Mouse (Mus musculus): ENCODE results near the gene Gm9833. TPM values are rescaled to one million over a fixed set of nuclear protein-coding genes. Genes with fewer than 3 reads are reported as not detected.

Gene Gm9833
- polyA plus RNA-seq, 1 experiment from 2014 or later = 0.70 TPM

DNA sequence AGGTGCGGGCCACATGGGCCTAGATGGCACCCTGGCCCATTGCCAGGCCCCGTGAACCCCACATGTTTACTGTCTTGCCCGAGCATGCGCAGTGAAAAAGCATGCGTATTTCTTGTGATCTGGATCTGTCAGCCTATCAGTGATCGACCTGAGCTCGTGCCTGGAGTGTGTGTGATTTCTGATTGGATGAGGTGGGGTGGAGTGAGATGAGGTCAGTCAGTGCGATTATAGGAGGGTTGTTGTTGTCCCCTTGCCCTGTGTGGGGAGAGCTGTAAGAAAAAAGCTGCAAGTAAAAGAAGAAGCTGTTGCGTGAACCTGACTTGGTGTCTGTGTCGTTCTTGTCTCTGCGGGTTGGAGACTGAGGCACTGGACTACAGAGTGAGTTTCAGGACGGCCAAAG lies 28.6 kb downstream of the Gm9833 start:
- no peak overlapping the region for H3K4me2 ChIP-seq (ENCODE audit: low read depth, low read length)
- H3K4me1 ChIP-seq (ENCODE audit: insufficient read depth) = no peaks in the 10 kb centered on the region
- DNase-seq (no peak), ATAC-seq (no peak)
- no peaks in the 10 kb centered on the region for H3K9me3 ChIP-seq (ENCODE audit: low read length)
- no peak overlapping the region for H3K27ac ChIP-seq (ENCODE audit: low read depth)
- H3K9ac ChIP-seq (replicated peaks) = no peak overlapping the region
- no peaks in the 10 kb centered on the region for H3K36me3 ChIP-seq (replicated peaks; ENCODE audit: insufficient read depth, low read length)
- no peaks in the 10 kb centered on the region for H3K27me3 ChIP-seq (ENCODE audit: insufficient read depth, low read length)
- TF ChIP-seq EP300 (IDR thresholded peaks at IDR 0.05; ENCODE audit: low read depth) (no peak), CTCF (IDR thresholded peaks at IDR 0.05; ENCODE audit: low read depth) (no peak)
- H3K4me3 ChIP-seq (ENCODE audit: low read depth, low read length) = no peak overlapping the region
- 88% methylated on average over 12 of the region's 12 CpGs for WGBS (ENCODE audit: insufficient replicate concordance)

DNA sequence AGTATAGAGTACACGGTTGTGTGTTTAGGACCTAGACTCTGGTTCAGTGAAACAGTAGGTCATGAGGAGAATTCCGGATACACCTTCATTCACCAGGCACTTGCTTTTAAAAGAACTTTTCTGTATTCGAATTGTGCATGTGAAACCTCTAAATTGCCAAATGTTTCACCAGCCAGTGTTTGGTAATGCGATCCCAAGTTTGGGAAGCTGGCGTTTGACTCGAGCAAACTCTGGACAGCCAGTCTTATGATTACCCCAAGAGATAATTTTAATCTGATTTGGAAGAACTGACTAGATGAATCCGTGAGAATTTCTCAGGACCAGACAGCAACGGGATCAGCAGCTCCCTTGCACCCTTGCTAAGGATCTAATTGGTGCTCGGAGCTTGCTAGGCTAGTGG lies 33.3 kb downstream of the Gm9833 start:
- Histone ChIP-seq H3K27me3 (ENCODE audit: insufficient read depth, low read length) (no peaks in the 10 kb centered on the region), H3K27ac (ENCODE audit: low read depth) (no peak overlapping the region), H3K4me3 (ENCODE audit: low read depth, low read length) (no peak overlapping the region), H3K9ac (replicated peaks) (no peak overlapping the region), H3K9me3 (ENCODE audit: low read length) (no peaks in the 10 kb centered on the region), H3K4me2 (ENCODE audit: low read depth, low read length) (no peak overlapping the region), H3K36me3 (replicated peaks; ENCODE audit: insufficient read depth, low read length) (no peaks in the 10 kb centered on the region), H3K4me1 (ENCODE audit: insufficient read depth) (peaks cover under 1% of the 10 kb centered on the region; the same call in 1 of the 2 replicates)
- no peak for DNase-seq
- WGBS (ENCODE audit: insufficient replicate concordance) = 78% methylated on average over 9 of the region's 9 CpGs
- no peak for TF ChIP-seq CTCF (IDR thresholded peaks at IDR 0.05; ENCODE audit: low read depth)
- no peak for TF ChIP-seq EP300 (IDR thresholded peaks at IDR 0.05; ENCODE audit: low read depth)
- ATAC-seq = no peak

DNA sequence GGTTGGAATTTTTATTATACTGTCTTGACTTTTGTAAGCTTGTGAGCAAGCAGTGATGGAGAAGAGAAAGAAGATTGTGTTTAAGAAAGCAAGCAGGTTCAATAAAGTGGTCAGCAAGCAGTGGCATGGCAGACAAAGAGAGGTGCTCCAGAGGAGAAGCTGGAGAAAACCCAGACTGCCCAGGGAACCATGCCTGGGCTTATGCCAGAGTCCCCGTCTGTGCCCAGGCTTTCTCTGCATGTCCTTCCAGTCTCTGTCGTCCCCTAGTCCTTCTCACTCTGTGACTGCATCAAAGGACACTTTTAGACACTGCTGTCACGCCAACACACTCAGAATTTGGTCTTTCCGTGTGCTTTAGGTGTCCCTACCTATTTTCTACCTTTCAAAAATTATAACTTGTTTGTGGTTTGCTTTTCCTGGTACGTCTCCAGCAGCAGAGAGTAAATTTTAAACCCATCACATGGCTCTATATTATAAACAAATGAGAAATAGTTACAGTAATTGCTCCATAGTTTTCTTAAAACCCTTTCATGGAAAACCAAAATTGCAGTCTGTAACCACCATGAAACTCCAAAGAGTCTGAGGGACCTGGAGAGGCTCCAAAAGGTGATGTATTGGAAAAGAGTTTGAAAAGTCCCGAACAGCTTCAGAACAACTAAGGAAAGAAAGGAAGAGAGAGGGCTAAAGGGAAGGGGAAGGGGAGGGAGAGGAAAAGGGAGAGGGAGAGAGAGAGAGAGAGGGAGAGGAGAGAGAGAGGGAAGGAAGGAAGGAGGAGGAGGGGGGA lies 34.2 kb downstream of the Gm9833 start:
- TF ChIP-seq CTCF (IDR thresholded peaks at IDR 0.05; ENCODE audit: low read depth) = no peak
- no peak for TF ChIP-seq EP300 (IDR thresholded peaks at IDR 0.05; ENCODE audit: low read depth)
- no peaks in the 10 kb centered on the region for H3K36me3 ChIP-seq (replicated peaks; ENCODE audit: insufficient read depth, low read length)
- no peak overlapping the region for H3K4me2 ChIP-seq (ENCODE audit: low read depth, low read length)
- DNase-seq (no peak), ATAC-seq (no peak)
- no peak overlapping the region for H3K27ac ChIP-seq (ENCODE audit: low read depth)
- no peaks in the 10 kb centered on the region for H3K27me3 ChIP-seq (ENCODE audit: insufficient read depth, low read length)
- no peak overlapping the region for H3K4me3 ChIP-seq (ENCODE audit: low read depth, low read length)
- H3K4me1 ChIP-seq (ENCODE audit: insufficient read depth) = peaks cover 7% of the 10 kb centered on the region; the same call in 1 of the 2 replicates
- no peak overlapping the region for H3K9ac ChIP-seq (replicated peaks)
- no peaks in the 10 kb centered on the region for H3K9me3 ChIP-seq (ENCODE audit: low read length)
- 61% methylated on average over 6 of the region's 6 CpGs for WGBS (ENCODE audit: insufficient replicate concordance)

DNA sequence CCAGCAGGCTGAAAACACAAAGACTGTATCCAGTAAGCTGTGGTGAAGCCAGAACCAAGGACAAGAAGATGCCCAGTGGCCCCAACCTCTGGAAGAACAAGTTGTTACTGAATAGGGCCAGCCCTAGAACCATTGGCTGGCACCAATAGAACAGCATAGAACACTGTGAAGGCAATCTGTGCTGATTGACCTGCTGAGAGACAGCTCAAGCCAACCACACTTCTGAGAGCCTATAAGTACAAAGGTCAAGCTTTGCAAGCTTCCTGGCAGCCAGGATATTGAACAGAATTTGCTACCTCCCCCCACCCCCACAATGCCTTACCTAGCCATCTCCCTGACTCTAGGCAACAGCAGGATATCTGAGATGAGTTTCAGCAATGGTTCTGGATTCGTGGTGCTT lies 35.7 kb downstream of the Gm9833 start:
- Histone ChIP-seq H3K9me3 (ENCODE audit: low read length) (no peaks in the 10 kb centered on the region), H3K4me3 (ENCODE audit: low read depth, low read length) (no peak overlapping the region), H3K9ac (replicated peaks) (no peak overlapping the region), H3K4me2 (ENCODE audit: low read depth, low read length) (no peak overlapping the region), H3K27me3 (ENCODE audit: insufficient read depth, low read length) (no peaks in the 10 kb centered on the region), H3K36me3 (replicated peaks; ENCODE audit: insufficient read depth, low read length) (no peaks in the 10 kb centered on the region), H3K27ac (ENCODE audit: low read depth) (no peak overlapping the region; the same call in 1 of the 2 replicates), H3K4me1 (ENCODE audit: insufficient read depth) (peaks cover 7% of the 10 kb centered on the region)
- TF ChIP-seq CTCF (IDR thresholded peaks at IDR 0.05; ENCODE audit: low read depth) = no peak
- TF ChIP-seq EP300 (IDR thresholded peaks at IDR 0.05; ENCODE audit: low read depth) = no peak
- DNase-seq (peak; percentile 36), ATAC-seq (peak; percentile 73)
- 54% methylated on average over 1 of the region's 1 CpGs for whole genome bisulfite sequencing (ENCODE audit: insufficient replicate concordance)

DNA sequence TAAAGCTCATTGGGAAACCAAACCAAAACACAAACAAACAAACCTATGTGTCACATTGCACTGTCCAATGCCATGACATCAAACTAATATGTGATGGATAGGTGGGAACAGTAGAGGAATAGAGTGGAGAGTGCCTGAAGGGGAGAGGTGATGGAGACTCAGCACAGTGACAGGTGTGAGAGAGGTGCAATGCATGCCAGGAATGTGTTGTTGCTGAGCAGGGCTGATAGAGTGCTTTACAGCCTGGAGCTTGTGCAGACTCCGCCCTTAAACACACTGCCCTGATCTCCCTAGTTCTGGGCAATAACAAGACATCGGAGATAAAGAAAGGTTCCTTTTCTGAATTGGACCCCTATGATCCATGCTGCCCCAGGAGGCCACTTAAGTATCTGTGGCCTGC lies 36.2 kb downstream of the Gm9833 start:
- Histone ChIP-seq H3K27ac (ENCODE audit: low read depth) (no peak overlapping the region), H3K27me3 (ENCODE audit: insufficient read depth, low read length) (no peaks in the 10 kb centered on the region), H3K9ac (replicated peaks) (no peak overlapping the region), H3K4me2 (ENCODE audit: low read depth, low read length) (no peak overlapping the region), H3K36me3 (replicated peaks; ENCODE audit: insufficient read depth, low read length) (no peaks in the 10 kb centered on the region), H3K4me1 (ENCODE audit: insufficient read depth) (peaks cover 7% of the 10 kb centered on the region), H3K9me3 (ENCODE audit: low read length) (no peaks in the 10 kb centered on the region), H3K4me3 (ENCODE audit: low read depth, low read length) (no peak overlapping the region)
- ATAC-seq = peak; percentile 7; the same call in 1 of the 2 replicates
- TF ChIP-seq CTCF (IDR thresholded peaks at IDR 0.05; ENCODE audit: low read depth) = no peak
- WGBS (ENCODE audit: insufficient replicate concordance) = 85% methylated on average over 2 of the region's 2 CpGs
- no peak for DNase-seq

DNA sequence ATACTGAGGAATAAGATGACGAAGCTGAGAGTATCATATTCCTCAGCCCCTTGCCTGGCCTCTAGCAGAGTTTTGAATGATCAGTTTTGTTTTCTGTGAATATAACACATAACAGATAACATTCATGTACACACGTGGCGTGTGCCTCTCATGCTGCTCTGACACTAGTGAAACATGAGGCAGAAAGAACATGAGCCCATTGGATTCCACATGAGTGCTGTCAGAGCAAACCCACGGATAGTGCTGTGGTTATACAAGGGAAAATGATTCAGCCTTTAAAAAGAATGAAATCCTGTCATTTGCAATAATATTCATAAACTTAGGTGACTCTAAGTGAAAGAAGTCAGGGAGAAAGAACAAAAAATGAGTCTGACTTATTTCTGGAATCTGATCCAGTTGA lies 37.4 kb downstream of the Gm9833 start:
- no peak overlapping the region for H3K4me3 ChIP-seq (ENCODE audit: low read depth, low read length)
- no peaks in the 10 kb centered on the region for H3K36me3 ChIP-seq (replicated peaks; ENCODE audit: insufficient read depth, low read length)
- no peaks in the 10 kb centered on the region for H3K9me3 ChIP-seq (ENCODE audit: low read length)
- no peak overlapping the region for H3K4me2 ChIP-seq (ENCODE audit: low read depth, low read length)
- ATAC-seq (no peak), DNase-seq (no peak)
- no peak overlapping the region for H3K9ac ChIP-seq (replicated peaks)
- 71% methylated on average over 4 of the region's 4 CpGs for WGBS (ENCODE audit: insufficient replicate concordance)
- H3K27ac ChIP-seq (ENCODE audit: low read depth) = no peak overlapping the region
- H3K4me1 ChIP-seq (ENCODE audit: insufficient read depth) = peaks cover 7% of the 10 kb centered on the region
- no peak for TF ChIP-seq CTCF (IDR thresholded peaks at IDR 0.05; ENCODE audit: low read depth)
- no peak for TF ChIP-seq EP300 (IDR thresholded peaks at IDR 0.05; ENCODE audit: low read depth)
- no peaks in the 10 kb centered on the region for H3K27me3 ChIP-seq (ENCODE audit: insufficient read depth, low read length)

Data from liver, postnatal 0 days (tissue).